Mouse (Mus musculus) intestine, embryonic 14.5 days (tissue): ENCODE data around the gene Adamts7. TPM values are rescaled to one million over a fixed set of nuclear protein-coding genes. Genes with fewer than 3 reads are reported as not detected.

Experiments used
- ATAC-seq: fragments of 200-750 bp; cut with Nextera tagmentation; replicated peaks from 2 replicates; pipeline ENCODE4 v1.8.0; 2017; ENCODE audit warnings: low read depth, moderate number of reproducible peaks, moderate TSS enrichment, moderate library complexity; ENCODE audit not compliant: low FRiP score, low TSS enrichment
- DNase-seq: peaks from one replicate; pipeline ENCODE4 v3.0.0-alpha.2; 2018; ENCODE audit warnings: low spot score
- H3K27ac ChIP-seq: fragments of 300-500 bp; sonication (generic); 2 replicates; pipeline ENCODE4 v1.5.1; 2014; ENCODE audit warnings: low read depth, mild to moderate bottlenecking, control low read depth
- H3K27me3 ChIP-seq: fragments of 300-500 bp; sonication (generic); replicated peaks from 2 replicates; pipeline ENCODE4 v1.6.1; 2014; ENCODE audit warnings: low read length, control low read depth; ENCODE audit not compliant: control insufficient read depth, insufficient read depth
- H3K36me3 ChIP-seq: fragments of 300-500 bp; sonication (generic); 2 replicates; pipeline ENCODE4 v1.6.1; 2014; ENCODE audit warnings: low read length, control low read depth; ENCODE audit not compliant: control insufficient read depth, insufficient read depth
- H3K4me1 ChIP-seq: fragments of 300-500 bp; sonication (generic); replicated peaks from 2 replicates; pipeline ENCODE4 v1.6.1; 2014; ENCODE audit warnings: low read length, control low read depth, mixed read lengths; ENCODE audit not compliant: control insufficient read depth, insufficient read depth
- H3K4me2 ChIP-seq: fragments of 300-500 bp; sonication (generic); 2 replicates; pipeline ENCODE4 v1.6.1; 2014; ENCODE audit warnings: low read length
- H3K4me3 ChIP-seq: fragments of 300-500 bp; sonication (generic); 2 replicates; pipeline ENCODE4 v1.5.1; 2014; ENCODE audit warnings: low read depth, low read length, control low read depth, mixed read lengths
- H3K9ac ChIP-seq: fragments of 300-500 bp; sonication (generic); 2 replicates; pipeline ENCODE4 v1.6.1; 2014; ENCODE audit warnings: mild to moderate bottlenecking, low read length
- H3K9me3 ChIP-seq: fragments of 300-500 bp; sonication (generic); 2 replicates; pipeline ENCODE4 v1.6.1; 2016; ENCODE audit warnings: low read length, control low read depth; ENCODE audit not compliant: control insufficient read depth
- WGBS: fragments of 180-500 bp; shearing (Covaris S2); extraction: QIAGEN DNeasy Blood & Tissue Kit; methylation state at CpG from one replicate; pipeline ENCODE4 v1.1.7; 2014; 5-methylcytosine and 5-hydroxymethylcytosine counted together
- polyA plus RNA-seq: library from polyadenylated mRNA; unstranded; fragments of >200 nt; fragmentation: Nextera tagmentation; extraction: Ambion mirVana; gene quantifications from 2 replicates; pipeline ENCODE4 v1.2.1, GENCODE M21; 2014

The Adamts7 gene
- polyA plus RNA-seq, 1 experiment from 2014 or later, result 18.7 TPM

- Histone ChIP-seq H3K36me3 (peaks cover 49% of the 10 kb centered on the region), H3K4me2 (no peak overlapping the region), H3K4me3 (no peak overlapping the region), H3K4me1 (no peaks in the 10 kb centered on the region), H3K9ac (no peak overlapping the region), H3K27me3 (no peaks in the 10 kb centered on the region), H3K27ac (no peak overlapping the region), H3K9me3 (no peaks in the 10 kb centered on the region)
- DNase-seq (no peak), ATAC-seq (no peak)
- WGBS, result 65% methylated on average over 10 of the region's 10 CpGs
These were observed 35.9 kb downstream of the Adamts7 start for GRCm38 (mm10) chr9:90198531-90199449.

GRCm38 (mm10) chr9:90199611-90200010 is 36.7 kb downstream of the Adamts7 start:
- Histone ChIP-seq H3K27ac (no peak overlapping the region), H3K4me1 (no peaks in the 10 kb centered on the region), H3K36me3 (peaks cover 53% of the 10 kb centered on the region), H3K4me2 (no peak overlapping the region), H3K9ac (no peak overlapping the region), H3K9me3 (no peaks in the 10 kb centered on the region), H3K4me3 (no peak overlapping the region), H3K27me3 (no peaks in the 10 kb centered on the region)
- ATAC-seq, result no peak
- 92% methylated on average over 18 of the region's 18 CpGs for WGBS
- no peak for DNase-seq

GRCm38 (mm10) chr9:90200501-90200900 is 37.6 kb downstream of the Adamts7 start:
- Histone ChIP-seq H3K36me3 (peaks cover 62% of the 10 kb centered on the region), H3K9ac (no peak overlapping the region), H3K4me3 (no peak overlapping the region), H3K4me1 (no peaks in the 10 kb centered on the region), H3K4me2 (no peak overlapping the region), H3K9me3 (no peaks in the 10 kb centered on the region), H3K27ac (no peak overlapping the region), H3K27me3 (no peaks in the 10 kb centered on the region)
- WGBS, result 89% methylated on average over 4 of the region's 4 CpGs
- ATAC-seq, result no peak
- DNase-seq, result no peak

GRCm38 (mm10) chr9:90201096-90201495 is 38.2 kb downstream of the Adamts7 start:
- no peaks in the 10 kb centered on the region for H3K4me1 ChIP-seq
- no peaks in the 10 kb centered on the region for H3K9me3 ChIP-seq
- H3K4me3 ChIP-seq, result no peak overlapping the region
- DNase-seq, result no peak
- no peaks in the 10 kb centered on the region for H3K27me3 ChIP-seq
- peaks cover 57% of the 10 kb centered on the region for H3K36me3 ChIP-seq
- H3K9ac ChIP-seq, result no peak overlapping the region
- no peak for ATAC-seq
- no peak overlapping the region for H3K4me2 ChIP-seq
- H3K27ac ChIP-seq, result no peak overlapping the region
- 84% methylated on average over 7 of the region's 7 CpGs for WGBS

- Histone ChIP-seq H3K4me3 (no peak overlapping the region), H3K4me2 (no peak overlapping the region), H3K27ac (no peak overlapping the region), H3K4me1 (no peaks in the 10 kb centered on the region), H3K36me3 (peaks cover 55% of the 10 kb centered on the region), H3K9ac (no peak overlapping the region), H3K27me3 (no peaks in the 10 kb centered on the region), H3K9me3 (no peaks in the 10 kb centered on the region)
- no peak for ATAC-seq
- 35% methylated on average over 4 of the region's 4 CpGs for WGBS
- DNase-seq, result no peak
These were observed 38.7 kb downstream of the Adamts7 start for GRCm38 (mm10) chr9:90201541-90201940.

- Histone ChIP-seq H3K9me3 (no peaks in the 10 kb centered on the region), H3K36me3 (peaks cover 71% of the 10 kb centered on the region), H3K4me1 (no peaks in the 10 kb centered on the region), H3K4me3 (no peak overlapping the region), H3K27me3 (no peaks in the 10 kb centered on the region), H3K9ac (no peak overlapping the region), H3K27ac (no peak overlapping the region), H3K4me2 (no peak overlapping the region)
- no peak for DNase-seq
- ATAC-seq, result no peak
- 81% methylated on average over 5 of the region's 5 CpGs for WGBS
These were observed 40.4 kb downstream of the Adamts7 start for GRCm38 (mm10) chr9:90203233-90203632.

- H3K9ac ChIP-seq, result no peak overlapping the region
- H3K4me3 ChIP-seq, result no peak overlapping the region
- no peak overlapping the region for H3K27ac ChIP-seq
- whole genome bisulfite sequencing, result 66% methylated on average over 8 of the region's 8 CpGs
- H3K4me1 ChIP-seq, result no peaks in the 10 kb centered on the region
- no peaks in the 10 kb centered on the region for H3K9me3 ChIP-seq
- no peak for DNase-seq
- peaks cover 80% of the 10 kb centered on the region for H3K36me3 ChIP-seq
- ATAC-seq, result no peak
- no peaks in the 10 kb centered on the region for H3K27me3 ChIP-seq
- H3K4me2 ChIP-seq, result no peak overlapping the region
These were observed 41.6 kb downstream of the Adamts7 start for GRCm38 (mm10) chr9:90204396-90204915.

GRCm38 (mm10) chr9:90206500-90206899 is 43.6 kb downstream of the Adamts7 start:
- WGBS, result 49% methylated on average over 2 of the region's 2 CpGs
- ATAC-seq (peak; percentile 31; the same call in 1 of the 2 replicates), DNase-seq (peak; percentile 92)
- H3K27me3 ChIP-seq, result no peaks in the 10 kb centered on the region
- no peaks in the 10 kb centered on the region for H3K9me3 ChIP-seq
- no peak overlapping the region for H3K27ac ChIP-seq
- peaks cover 66% of the 10 kb centered on the region for H3K36me3 ChIP-seq
- no peak overlapping the region for H3K4me2 ChIP-seq
- H3K9ac ChIP-seq, result no peak overlapping the region
- H3K4me3 ChIP-seq, result no peak overlapping the region
- no peaks in the 10 kb centered on the region for H3K4me1 ChIP-seq

- H3K27ac ChIP-seq, result no peak overlapping the region
- DNase-seq (no peak), ATAC-seq (no peak)
- no peaks in the 10 kb centered on the region for H3K4me1 ChIP-seq
- H3K4me3 ChIP-seq, result no peak overlapping the region
- no peak overlapping the region for H3K4me2 ChIP-seq
- H3K9ac ChIP-seq, result no peak overlapping the region
- 79% methylated on average over 8 of the region's 8 CpGs for WGBS
- no peaks in the 10 kb centered on the region for H3K27me3 ChIP-seq
- H3K9me3 ChIP-seq, result no peaks in the 10 kb centered on the region
- peaks cover 57% of the 10 kb centered on the region for H3K36me3 ChIP-seq
These were observed 44.9 kb downstream of the Adamts7 start for GRCm38 (mm10) chr9:90207808-90208207.
